Mouse (Mus musculus) bone marrow, adult 2 months (tissue): ENCODE measurements around the gene Abca1.

ENCODE experiments used
- CTCF ChIP-seq: fragments of 200-500 bp; IDR thresholded peaks from 2 replicates; pipeline ENCODE4 v1.5.1; 2011; ENCODE audit warnings: low read length, control low read depth; ENCODE audit not compliant: control insufficient read depth, insufficient read depth
- POLR2A ChIP-seq: fragments of 200-500 bp; IDR thresholded peaks from 2 replicates; pipeline ENCODE4 v1.6.1; 2011; ENCODE audit warnings: low read depth, mild to moderate bottlenecking, control low read depth, low read length, borderline replicate concordance; ENCODE audit not compliant: control insufficient read depth

DNA sequence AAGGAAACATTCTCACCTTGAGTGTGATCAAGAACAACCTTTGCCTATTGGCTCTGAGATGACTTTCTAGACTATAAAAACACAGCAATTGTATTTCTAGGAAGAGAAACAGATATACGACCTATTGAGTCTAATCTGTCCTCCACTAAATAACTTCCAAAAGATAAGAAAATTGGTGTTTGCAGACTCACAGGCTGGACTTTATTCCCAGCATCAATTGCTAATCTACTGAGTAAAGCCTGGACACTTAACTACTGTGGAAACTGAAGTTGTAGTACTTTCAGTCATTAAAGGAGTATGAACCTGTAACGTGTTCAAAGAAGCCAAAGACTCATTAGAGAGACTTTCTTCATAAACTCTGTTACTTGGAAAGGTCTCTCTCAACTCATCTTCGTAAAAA is 131.9 kb downstream of the Abca1 start:
- TF ChIP-seq CTCF (no peak), POLR2A (no peak)
